ENCODE assay signal across 15 mouse cellular contexts in the genomic region with DNA sequence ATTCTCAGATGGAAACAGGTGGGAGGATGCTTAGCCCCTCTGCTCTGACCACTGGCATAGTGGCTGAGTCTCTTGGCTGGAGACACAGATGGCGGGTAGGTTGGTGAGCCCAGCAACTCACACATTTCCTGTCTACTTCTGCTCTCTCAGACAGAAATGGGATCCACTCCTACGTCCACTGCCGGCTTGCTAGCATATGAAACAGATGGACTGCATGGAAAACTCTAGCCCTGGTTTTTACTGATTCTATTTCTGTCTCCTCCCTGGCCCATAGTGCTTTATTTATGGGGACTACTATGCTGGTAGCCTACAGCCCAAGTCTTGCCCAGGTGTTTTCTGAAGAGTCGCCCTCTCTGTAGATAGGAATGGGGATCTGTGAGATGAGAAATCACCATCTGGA.
DNase-seq lines count a peak whose midpoint lies in the region.
"Had no signal": no experiment of that assay in that cellular context is flagged by ENCODE, and none has a peak within 500 bp of the region (broad histone marks: within the 10 kb centered on the region; RNA-seq: fewer than 3 reads in every experiment).

No protein-coding gene starts in this region.

- peak; percentile 48 for DNase-seq in layer of hippocampus, adult 11-12 months (ENCODE audit: low spot score)
- DNase-seq in layer of hippocampus, postnatal 10 days (ENCODE audit: low spot score in 2 of 2) = no peak
- DNase-seq in frontal cortex, postnatal 14 days (ENCODE audit: low spot score in 2 of 2) = peak; percentile 33 to 60
- peak; percentile 13 to 93 for DNase-seq in left cerebral cortex, adult 8-10 months (ENCODE audit: low spot score in 2 of 2)
- DNase-seq in right cerebral cortex, postnatal 14 days = peak; percentile 20
- no peak for DNase-seq in gastrocnemius, postnatal 4 days (ENCODE audit: low spot score in 2 of 2)
- DNase-seq in adipocyte (ENCODE audit: low spot score) = no peak
- no peak for DNase-seq in kidney, postnatal 10 days
- DNase-seq: adrenal gland, adult 8-10 months; cerebellum, adult 18-20 months; gastrocnemius, postnatal 10 days; heart, postnatal 10 days; lung, adult 2 months; lung, postnatal 4 days; spleen, adult 18-20 months had no signal

Comparison
In these comparisons a context has a peak if more than half of its experiments do, and no peak if none do; other contexts are left out.
1. DNase-seq: peak in layer of hippocampus, adult 11-12 months (single experiment), frontal cortex, postnatal 14 days (2 of 2), left cerebral cortex, adult 8-10 months (2 of 2) and right cerebral cortex, postnatal 14 days (single experiment); none in layer of hippocampus, postnatal 10 days (0 of 2), gastrocnemius, postnatal 4 days (0 of 2), adipocyte (single experiment) and kidney, postnatal 10 days (single experiment).